Mouse (Mus musculus): ENCODE data around the gene Bub1. TPM values are rescaled to one million over a fixed set of nuclear protein-coding genes. Genes with fewer than 3 reads are reported as not detected.

Bub1 gene
- total RNA-seq, 2 experiments from 2014 or later, result 0.54 to 1.1 TPM

- DNase-seq (ENCODE audit: extremely low spot score in 1 of 2, low spot score in 1 of 2), result no peak
Measured at GRCm38 (mm10) chr2:127778451-127778850, 53.2 kb downstream of the Bub1 start.

- DNase-seq (ENCODE audit: extremely low spot score in 1 of 2, low spot score in 1 of 2), result no peak
Measured at GRCm38 (mm10) chr2:127775013-127775412, 56.7 kb downstream of the Bub1 start.

- no peak for DNase-seq (ENCODE audit: extremely low spot score in 1 of 2, low spot score in 1 of 2)
Measured at GRCm38 (mm10) chr2:127774578-127774941, 57.1 kb downstream of the Bub1 start.

GRCm38 (mm10) chr2:127773938-127774577 lies 57.6 kb downstream of the Bub1 start:
- DNase-seq (ENCODE audit: extremely low spot score in 1 of 2, low spot score in 1 of 2), result no peak

- no peak for DNase-seq (ENCODE audit: extremely low spot score in 1 of 2, low spot score in 1 of 2)
Measured at GRCm38 (mm10) chr2:127761587-127761986, 70.1 kb downstream of the Bub1 start.

- no peak for DNase-seq (ENCODE audit: extremely low spot score in 1 of 2, low spot score in 1 of 2)
Measured at GRCm38 (mm10) chr2:127760429-127761000, 71.2 kb downstream of the Bub1 start.

GRCm38 (mm10) chr2:127760014-127760413 lies 71.7 kb downstream of the Bub1 start:
- no peak for DNase-seq (ENCODE audit: extremely low spot score in 1 of 2, low spot score in 1 of 2)

- no peak for DNase-seq (ENCODE audit: extremely low spot score in 1 of 2, low spot score in 1 of 2)
Measured at GRCm38 (mm10) chr2:127759157-127759880, 72.3 kb downstream of the Bub1 start.

- no peak for DNase-seq (ENCODE audit: extremely low spot score in 1 of 2, low spot score in 1 of 2)
Measured at GRCm38 (mm10) chr2:127757171-127757570, 74.5 kb downstream of the Bub1 start.

GRCm38 (mm10) chr2:127754113-127754512 lies 77.6 kb downstream of the Bub1 start:
- DNase-seq (ENCODE audit: extremely low spot score in 1 of 2, low spot score in 1 of 2), result no peak

- DNase-seq (ENCODE audit: extremely low spot score in 1 of 2, low spot score in 1 of 2), result no peak
Measured at GRCm38 (mm10) chr2:127751849-127752610, 79.6 kb downstream of the Bub1 start.

Other genes with a start within 250 kb of the Bub1 start
- 1 to 10 TPM; 8.3 to 8.9 TPM for gene Zfp661, start 244.8 kb downstream of the Bub1 start, total RNA-seq (2021)
- 100 to 1,000 TPM in 1 of 2 experiments, 10 to 100 TPM in 1; 81.1 to 102 TPM for gene Mrps5, start 244.6 kb downstream of the Bub1 start, total RNA-seq (2021)
- gene Mal, start 175.2 kb downstream of the Bub1 start, total RNA-seq (2021), result 100 to 1,000 TPM; 190 to 231 TPM
- gene Mall, start 101.9 kb downstream of the Bub1 start, total RNA-seq (2021), result under 1 TPM; 0.39 to 0.82 TPM
- 10 to 100 TPM; 18.8 to 23.4 TPM for gene Nphp1, start 43.0 kb downstream of the Bub1 start, total RNA-seq (2021)
- gene Mtln, start 39.4 kb downstream of the Bub1 start, total RNA-seq (2021), result 10 to 100 TPM; 48.6 to 59.2 TPM
- gene Acoxl, start 7.0 kb upstream of the Bub1 start, total RNA-seq (2021), result not detected